Mouse (Mus musculus) c-Kit-positive CD71-negative TER-119-negative erythroid progenitor cells, embryonic 14.5 days (primary cell): ENCODE results near the gene Gemin6.
"Not testable (repeated sequence)": the region's sequence is repeated elsewhere in the genome, so short reads cannot be mapped to it uniquely, and the experiment has no call there.

Experiments
- DNase-seq: peaks from one replicate; pipeline ENCODE4 v3.0.0-alpha.2; 2013; ENCODE audit warnings: low read depth

Gene Gemin6

GRCm38 (mm10) chr17:80224326-80225116 lies at the start of gene Gemin6:
Gemin6 (plus strand) TSS chr17:80224441.
- DNase-seq, result peak; percentile 81

DNA sequence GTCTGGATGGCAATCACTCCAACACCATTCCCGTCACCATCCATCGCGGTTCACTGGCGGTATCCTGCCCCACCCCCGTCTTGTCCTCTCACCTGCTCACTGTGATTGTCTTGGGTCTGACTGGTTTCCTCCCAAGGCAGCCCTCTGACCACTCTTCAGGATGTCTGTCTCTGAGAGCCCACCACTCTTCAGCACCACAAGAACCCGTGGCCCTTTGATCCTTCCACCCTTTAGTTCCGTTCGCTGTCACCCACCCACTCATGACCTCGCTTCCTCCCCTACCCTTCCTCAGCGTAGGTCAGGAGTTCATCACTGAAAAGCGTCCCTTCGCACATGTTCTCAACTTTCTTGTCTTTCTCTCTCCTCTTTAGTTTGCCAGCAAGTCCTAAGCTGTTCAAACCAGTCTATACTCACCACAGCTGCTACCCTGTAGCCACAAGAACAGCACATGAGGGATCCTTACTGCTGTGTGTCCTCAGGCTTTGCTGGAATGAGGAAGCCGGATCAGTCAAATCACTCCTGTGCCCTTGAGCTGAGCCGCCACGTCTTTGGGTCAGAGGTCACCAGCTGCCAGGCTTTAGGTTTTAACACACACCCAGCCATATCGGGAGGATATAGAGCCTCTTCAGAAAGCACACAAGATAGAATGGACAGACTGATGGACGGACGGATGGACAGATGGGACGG lies 49.4 kb upstream of the Gemin6 start:
- no peak for DNase-seq

DNA sequence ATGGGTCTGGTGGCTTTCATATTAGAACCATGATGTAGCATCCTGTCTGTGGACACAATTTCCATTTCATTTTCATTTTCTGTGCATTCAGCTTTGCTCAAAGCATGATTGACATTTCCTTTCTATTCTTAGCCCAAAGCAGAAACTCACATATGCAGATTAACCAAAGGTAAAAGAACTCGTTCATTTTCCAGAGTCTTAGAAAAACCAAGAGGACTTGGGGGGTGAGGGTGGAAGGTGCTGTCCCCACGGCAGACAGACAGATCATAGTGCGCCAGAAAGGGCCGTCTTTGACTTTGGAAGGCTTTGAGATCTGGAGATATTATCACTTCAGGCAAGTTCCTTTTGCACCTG lies 48.9 kb upstream of the Gemin6 start:
- DNase-seq, result no peak

DNA sequence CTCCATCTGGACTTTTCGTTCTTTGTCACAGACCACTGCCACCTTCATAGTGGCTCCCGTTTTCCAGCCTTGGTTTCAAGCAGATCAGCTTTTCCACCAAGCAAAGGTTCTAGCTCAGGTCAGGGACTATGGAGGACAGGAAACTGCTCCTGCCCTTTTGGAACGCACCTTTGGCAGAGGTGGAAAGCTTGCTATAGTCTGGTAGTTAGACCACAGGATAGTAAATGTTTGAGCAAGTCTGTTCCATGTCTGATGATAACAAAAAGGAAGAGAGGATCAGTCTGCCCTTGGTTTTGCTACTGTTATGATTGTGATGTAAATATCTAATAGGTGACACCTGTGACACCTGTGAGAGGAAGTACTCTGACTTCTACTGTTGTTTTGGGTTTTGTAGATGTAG lies 48.3 kb upstream of the Gemin6 start:
- no peak for DNase-seq

DNA sequence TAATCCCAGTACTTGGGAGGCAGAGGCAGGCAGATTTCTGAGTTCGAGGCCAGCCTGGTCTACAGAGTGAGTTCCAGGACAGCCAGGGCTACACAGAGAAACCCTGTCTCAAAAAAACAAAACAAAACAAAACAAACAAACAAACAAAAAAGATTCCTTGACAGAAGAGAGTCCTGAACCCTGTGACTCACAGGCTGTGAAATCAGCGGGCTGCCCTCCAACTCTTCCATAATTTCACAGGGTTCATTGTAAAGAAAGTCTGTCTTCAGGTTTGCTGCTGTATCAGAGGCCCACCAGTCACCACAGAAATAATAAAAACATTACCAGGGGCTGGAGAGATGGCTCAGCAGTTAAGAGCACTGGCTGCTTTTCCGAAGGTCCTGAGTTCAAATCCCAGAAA lies 45.4 kb upstream of the Gemin6 start:
- not testable (repeated sequence) for DNase-seq

DNA sequence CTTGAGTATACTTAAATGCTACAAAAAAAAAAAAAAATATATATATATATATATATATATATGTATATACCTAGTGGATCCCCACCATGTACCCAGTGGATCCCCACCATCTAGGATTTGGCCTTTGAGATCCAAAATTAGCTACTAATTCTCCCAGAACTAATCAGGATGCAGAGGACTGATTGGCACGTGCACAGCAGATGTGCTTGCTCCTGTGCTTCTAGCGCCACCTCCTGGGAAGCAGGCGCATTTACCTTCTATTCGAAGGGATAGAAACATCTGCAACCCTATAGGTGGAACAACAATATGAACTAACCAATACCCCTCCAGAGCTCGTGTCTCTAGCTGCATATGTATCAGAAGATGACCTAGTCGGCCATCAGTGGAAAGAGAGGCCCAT lies 44.3 kb upstream of the Gemin6 start:
- DNase-seq, result peak; percentile 53

- no peak for DNase-seq
These were observed 43.8 kb upstream of the Gemin6 start for GRCm38 (mm10) chr17:80180468-80180867.

DNA sequence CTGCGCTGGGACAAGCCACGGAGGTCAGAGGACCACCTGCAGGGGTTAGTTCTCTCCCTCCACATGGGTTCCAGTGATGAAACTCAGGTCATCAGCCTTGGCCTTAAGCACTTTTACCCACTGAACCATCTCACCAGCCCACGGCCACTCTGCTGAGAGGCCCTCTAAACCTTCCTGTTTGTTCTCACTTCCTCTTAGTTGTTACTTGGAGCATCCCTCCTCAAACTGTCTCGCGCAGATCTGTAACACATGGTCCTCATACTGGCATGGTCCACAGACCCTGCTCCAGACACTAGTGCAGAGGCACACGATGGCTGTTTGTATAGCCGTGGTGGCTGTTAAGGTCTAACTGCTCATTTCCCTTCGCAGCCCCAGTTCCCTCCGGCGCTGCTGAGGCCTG lies 40.6 kb upstream of the Gemin6 start:
- DNase-seq, result no peak

GRCm38 (mm10) chr17:80193075-80193474 lies 31.2 kb upstream of the Gemin6 start:
- no peak for DNase-seq

DNA sequence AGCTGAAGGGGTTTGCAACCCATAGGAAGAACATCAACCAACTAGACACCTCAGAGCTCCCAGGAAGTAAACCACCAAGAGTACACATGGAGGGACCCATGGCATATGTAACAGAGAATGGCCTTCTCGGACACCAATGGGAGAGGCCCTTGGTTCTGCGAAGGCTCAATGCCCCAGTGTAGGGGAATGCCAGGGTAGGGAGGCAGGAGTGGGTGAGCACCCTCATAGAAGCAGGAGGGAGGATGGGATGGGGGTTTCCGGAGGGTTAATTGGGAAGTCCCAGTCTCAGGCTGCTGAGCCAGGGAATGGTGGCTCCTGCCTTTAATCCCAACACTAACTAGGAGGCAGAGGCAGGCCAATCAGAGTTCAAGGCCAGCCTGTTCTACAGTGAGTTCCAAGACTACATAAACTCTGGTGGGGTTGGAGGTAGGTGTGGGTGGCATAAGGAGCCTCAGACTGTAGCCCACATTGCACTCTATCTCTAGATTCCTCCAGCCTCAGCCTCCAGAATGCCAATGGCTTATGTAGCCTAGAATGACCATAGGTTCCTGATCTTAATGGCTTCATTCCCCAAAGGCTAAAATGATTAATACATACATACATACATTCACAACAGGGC lies 25.0 kb upstream of the Gemin6 start:
- no peak for DNase-seq

DNA sequence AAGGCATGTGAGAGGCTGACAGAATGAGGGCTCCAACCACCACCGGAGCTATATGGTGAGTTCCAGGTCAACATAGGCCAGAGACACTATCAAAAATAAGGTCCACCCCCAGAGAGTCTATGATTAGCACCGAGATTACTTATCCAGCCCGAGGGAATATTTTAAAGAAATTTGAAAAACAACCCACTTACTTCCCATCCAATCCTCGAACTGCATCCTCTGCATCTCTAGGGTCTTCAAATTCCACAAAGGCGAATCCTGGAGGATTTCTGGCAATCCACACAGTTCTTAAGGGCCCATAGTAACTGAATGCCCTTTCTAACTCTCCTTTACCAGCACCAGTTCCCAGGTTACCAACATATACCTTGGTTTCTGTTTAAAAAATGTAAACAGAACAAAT lies 18.6 kb upstream of the Gemin6 start:
- DNase-seq, result no peak

GRCm38 (mm10) chr17:80206301-80206670 lies 18.0 kb upstream of the Gemin6 start:
- no peak for DNase-seq

- DNase-seq, result peak; percentile 97
These were observed 17.3 kb upstream of the Gemin6 start, which contains the start of the genes Srsf7 and Ttc39d for GRCm38 (mm10) chr17:80206671-80207581. Srsf7 (minus strand) TSS chr17:80207307. Ttc39d (plus strand) TSS chr17:80207460.

DNA sequence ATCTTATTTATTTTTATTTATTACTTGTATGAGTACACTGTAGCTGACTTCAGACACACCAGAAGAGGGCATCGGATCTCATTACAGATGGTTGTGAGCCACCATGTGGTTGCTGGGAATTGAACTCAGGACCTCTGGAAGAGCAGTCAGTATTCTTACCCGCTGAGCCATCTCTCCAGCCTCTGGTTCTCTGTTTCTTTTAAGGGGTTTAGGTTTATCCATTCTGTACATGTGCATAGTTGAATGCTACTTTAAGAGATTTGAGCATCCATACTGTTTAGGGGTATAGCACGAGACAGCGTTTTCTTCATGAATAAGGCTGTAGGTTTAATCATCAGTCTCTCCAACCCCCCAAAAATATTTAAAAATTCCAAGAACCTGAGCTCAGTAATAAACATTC lies 10.2 kb upstream of the Gemin6 start:
- not testable (repeated sequence) for DNase-seq

DNA sequence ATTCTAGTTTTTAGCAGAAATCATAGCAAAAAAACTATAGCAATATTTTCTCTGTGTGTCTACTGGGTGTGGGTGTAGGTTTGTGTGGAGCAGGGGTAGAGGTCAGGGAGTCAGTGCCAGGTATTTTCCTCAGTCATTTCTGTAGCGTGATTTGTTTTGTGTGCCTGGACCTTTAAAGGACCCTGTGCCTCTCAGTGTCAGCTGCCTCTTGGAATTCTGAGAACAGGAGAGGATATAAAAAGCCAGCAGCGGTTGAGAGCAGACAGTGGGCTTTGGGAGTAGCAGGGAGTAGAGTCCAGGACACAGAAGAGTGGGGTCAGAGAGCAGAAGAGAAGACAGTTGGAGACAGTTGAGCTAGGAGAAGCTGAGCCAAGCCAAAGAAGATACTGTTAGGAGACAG lies 4.1 kb upstream of the Gemin6 start:
- no peak for DNase-seq

DNA sequence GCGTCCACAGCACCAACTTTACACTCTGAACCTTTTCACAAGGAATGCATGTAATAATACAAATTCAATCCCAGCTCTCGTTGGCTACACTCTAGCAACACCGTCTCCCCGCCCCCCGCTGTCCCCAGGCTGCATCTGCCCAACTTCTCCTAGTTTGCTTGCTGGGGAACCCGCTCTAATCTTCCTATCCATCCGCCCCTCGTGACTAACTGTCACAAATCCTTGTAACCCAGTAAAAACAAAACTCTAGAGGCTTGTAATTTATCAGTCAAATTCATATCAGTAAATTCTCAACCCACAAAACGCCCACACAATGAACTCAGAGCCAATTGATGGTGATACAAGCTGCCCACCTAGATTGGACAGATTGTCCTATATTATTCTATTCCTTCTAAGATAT lies 3.0 kb upstream of the Gemin6 start:
- DNase-seq, result no peak

GRCm38 (mm10) chr17:80221890-80222628 lies 2.2 kb upstream of the Gemin6 start:
- no peak for DNase-seq

DNA sequence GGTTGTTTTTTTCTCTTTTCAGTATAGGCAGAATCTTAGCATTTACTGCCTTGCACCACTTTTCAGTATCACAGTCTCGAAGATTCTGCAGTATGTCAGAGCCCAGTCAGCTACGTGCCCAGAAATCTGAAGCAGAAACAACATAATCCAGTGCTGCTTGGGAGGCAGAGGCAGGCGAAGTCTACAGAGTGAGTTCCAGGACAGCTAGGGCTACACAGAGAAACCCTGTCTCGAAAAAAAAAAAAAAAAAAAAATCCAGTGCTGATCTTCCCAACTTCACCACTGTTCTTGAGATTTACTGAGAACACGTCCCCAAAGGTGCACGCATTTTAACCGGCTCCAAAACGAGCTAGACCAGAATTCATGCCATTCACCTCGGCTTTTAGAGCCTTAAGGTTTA lies 412 bp upstream of the Gemin6 start:
- DNase-seq, result no peak

DNA sequence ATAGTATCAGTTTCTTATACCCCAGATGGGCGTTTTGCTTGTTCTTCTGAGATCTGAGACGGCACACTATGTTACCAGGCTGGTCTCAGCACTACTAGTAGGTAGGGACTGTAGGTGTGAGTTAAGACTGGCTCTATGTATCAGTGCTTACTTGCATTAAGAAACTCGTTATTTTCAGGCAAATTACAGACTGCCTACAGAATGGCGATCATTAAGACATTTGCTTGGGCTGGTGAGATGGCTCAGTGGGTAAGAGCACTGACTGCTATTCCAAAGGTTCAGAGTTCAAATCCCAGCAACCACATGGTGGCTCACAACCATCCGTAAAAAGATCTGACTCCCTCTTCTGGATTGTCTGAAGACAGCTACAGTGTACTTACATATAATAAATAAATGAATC lies 901 bp downstream of the Gemin6 start:
- not testable (repeated sequence) for DNase-seq

DNA sequence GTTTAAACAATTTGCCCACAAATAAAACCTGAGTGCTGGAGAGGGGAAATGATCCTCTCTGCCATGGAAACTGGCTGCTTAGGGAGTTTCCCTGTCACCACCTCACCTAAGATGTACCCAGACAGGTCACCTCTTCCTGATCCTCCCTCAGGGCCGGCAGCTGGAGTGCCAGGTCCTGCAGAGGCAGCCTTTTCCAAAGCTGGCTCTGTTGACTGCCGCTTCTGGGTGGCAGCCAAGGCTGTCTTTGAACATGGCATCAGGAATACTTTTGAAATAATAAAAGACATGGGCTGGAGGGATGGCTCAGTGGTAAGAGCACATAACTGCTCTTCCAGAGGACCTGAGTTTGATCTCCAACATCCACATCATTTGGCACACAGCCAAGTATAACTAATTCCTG lies 5.2 kb downstream of the Gemin6 start:
- no peak for DNase-seq

DNA sequence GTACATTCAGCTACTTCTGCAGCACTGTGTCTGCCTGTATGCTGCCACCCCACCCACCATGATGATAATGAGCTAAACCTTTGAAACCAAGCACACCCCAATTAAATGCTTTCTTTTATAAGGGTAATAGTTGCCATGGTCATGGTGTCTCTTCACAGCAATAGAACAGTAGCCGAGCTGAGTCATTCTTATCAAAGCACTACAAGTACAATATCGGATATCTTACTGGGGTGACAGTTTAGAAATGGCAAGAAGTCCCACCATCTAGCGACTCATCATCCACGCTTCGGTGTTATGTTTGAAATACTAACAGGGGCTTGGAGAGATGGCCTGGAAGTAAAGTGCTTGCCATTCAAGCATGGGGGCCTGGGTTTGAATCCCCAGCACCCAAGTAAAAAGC lies 9.6 kb downstream of the Gemin6 start:
- DNase-seq, result no peak
